Mouse (Mus musculus): ENCODE data around the gene Prune1. TPM values are rescaled to one million over a fixed set of nuclear protein-coding genes. Genes with fewer than 3 reads are reported as not detected.

Prune1 gene
- polyA plus RNA-seq, 1 experiment from 2014 or later, result 27.3 TPM

DNA sequence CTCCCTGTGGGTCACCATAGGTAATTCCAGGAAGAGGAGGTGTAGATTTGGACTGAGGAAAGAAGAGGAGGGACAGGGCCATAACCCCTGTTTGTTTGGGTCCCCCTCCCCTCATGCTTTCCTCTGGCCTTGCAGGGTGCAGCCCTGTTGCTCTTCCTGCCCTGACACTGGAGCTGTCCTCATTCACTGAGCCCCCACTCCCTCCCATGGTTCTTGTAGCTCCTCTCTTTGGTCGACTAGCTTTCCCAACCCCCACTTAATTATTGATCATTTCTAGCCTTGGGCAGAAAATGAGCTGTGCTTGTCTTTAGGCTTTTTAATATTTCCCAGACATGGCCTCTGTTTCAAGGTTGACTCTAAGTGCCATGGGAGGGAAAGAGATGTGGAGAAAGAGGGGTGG, 2.2 kb upstream of the Prune1 start:
- Histone ChIP-seq H3K36me3 (replicated peaks) (peaks cover 19% of the 10 kb centered on the region), H3K4me1 (peaks cover 33% of the 10 kb centered on the region), H3K4me3 (peak overlapping the region; percentile 80), H3K27ac (replicated peaks) (peak overlapping the region; percentile 96; the same call in 1 of the 2 replicates), H3K27me3 (replicated peaks; ENCODE audit: low read depth, poor library complexity, severe bottlenecking) (no peaks in the 10 kb centered on the region), H3K9me3 (no peaks in the 10 kb centered on the region)
- DNase-seq (ENCODE audit: low spot score), result peak; percentile 10
- WGBS, result 28% methylated on average over 1 of the region's 1 CpGs

- Histone ChIP-seq H3K36me3 (replicated peaks) (peaks cover 17% of the 10 kb centered on the region), H3K4me1 (peaks cover 33% of the 10 kb centered on the region), H3K27ac (replicated peaks) (peak overlapping the region; percentile 96), H3K9me3 (no peaks in the 10 kb centered on the region), H3K4me3 (peak overlapping the region; percentile 80), H3K27me3 (replicated peaks; ENCODE audit: low read depth, poor library complexity, severe bottlenecking) (no peaks in the 10 kb centered on the region)
- no peak for DNase-seq (ENCODE audit: low spot score)
- WGBS, result 3% methylated on average over 7 of the region's 7 CpGs
Observed at GRCm38 (mm10) chr3:95283589-95283941, 1.7 kb upstream of the Prune1 start.

DNA sequence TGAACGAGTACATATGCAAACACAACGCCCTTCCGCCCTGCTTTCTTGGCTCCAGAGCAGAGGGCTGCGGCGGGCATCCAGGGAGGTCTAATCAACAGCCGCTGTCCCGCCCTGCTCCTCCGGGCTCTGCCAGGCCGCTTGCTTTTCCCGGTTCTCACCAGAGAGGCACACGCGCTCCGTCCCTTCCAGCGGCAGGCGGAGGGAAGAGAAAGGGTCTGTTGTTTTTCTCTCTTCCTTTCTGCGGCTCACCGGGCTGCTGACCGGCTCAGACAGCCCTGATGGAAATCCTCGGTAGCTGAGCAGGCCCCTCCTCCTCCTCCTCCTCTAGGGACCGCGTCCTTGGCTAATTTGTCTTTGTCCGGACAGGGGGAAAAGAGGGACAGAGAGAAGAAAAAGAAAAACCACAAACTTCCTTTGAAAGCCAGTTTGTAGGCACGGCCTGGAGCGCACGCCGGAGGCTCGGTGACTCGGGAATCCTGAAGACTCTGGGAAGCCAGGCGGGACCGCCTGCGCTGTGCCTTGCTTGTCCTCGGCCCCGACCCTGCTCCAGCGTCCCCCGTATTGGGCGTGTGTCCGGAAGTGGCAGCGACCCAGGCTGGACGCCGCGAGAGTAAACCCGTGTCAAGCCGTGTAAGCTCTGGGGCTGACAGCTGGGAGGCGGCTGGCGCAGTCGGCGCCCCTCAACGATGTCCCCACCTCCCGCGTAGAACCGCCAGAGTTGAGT, 1.2 kb upstream of the Prune1 start:
- Histone ChIP-seq H3K9me3 (no peaks in the 10 kb centered on the region), H3K36me3 (replicated peaks) (peaks cover 11% of the 10 kb centered on the region), H3K4me3 (peak overlapping the region; percentile 80), H3K27ac (replicated peaks) (peak overlapping the region; percentile 96), H3K4me1 (peaks cover 33% of the 10 kb centered on the region), H3K27me3 (replicated peaks; ENCODE audit: low read depth, poor library complexity, severe bottlenecking) (no peaks in the 10 kb centered on the region)
- WGBS, result under 1% methylated on average over 51 of the region's 51 CpGs
- peak; percentile 88 for DNase-seq (ENCODE audit: low spot score)

- Histone ChIP-seq H3K4me3 (peak overlapping the region; percentile 80), H3K27me3 (replicated peaks; ENCODE audit: low read depth, poor library complexity, severe bottlenecking) (no peaks in the 10 kb centered on the region), H3K36me3 (replicated peaks) (peaks cover 5% of the 10 kb centered on the region), H3K9me3 (no peaks in the 10 kb centered on the region), H3K27ac (replicated peaks) (peak overlapping the region; percentile 96), H3K4me1 (peaks cover 33% of the 10 kb centered on the region)
- DNase-seq (ENCODE audit: low spot score), result no peak
- under 1% methylated on average over 11 of the region's 11 CpGs for WGBS
Observed at GRCm38 (mm10) chr3:95282381-95282864, 547 bp upstream of the Prune1 start.

- Histone ChIP-seq H3K27ac (replicated peaks) (peak overlapping the region; percentile 96), H3K4me1 (peaks cover 30% of the 10 kb centered on the region)
Observed at GRCm38 (mm10) chr3:95280747-95281146, 1.1 kb downstream of the Prune1 start.

DNA sequence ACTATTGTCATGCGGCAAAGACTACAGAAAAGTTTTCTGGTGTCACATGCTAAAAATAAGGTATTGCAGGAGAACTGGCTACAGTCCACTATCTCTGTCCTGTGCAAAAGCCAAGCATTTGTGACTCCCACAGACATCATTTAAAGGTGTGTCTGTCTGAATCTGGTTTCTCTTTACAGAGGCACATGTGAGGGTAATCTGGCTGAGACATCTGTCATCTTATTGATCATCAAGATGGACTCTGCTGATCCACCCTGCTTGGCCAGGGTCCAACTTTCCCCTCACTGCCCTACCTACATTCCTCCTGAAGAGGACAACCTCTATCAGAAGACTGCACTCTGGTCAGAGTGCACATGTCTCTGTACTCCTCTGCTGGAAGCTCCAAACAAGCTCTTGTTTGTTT, 4.7 kb downstream of the Prune1 start:
- Histone ChIP-seq H3K27me3 (replicated peaks; ENCODE audit: low read depth, poor library complexity, severe bottlenecking) (no peaks in the 10 kb centered on the region), H3K36me3 (replicated peaks) (peaks cover 14% of the 10 kb centered on the region), H3K27ac (replicated peaks) (no peak overlapping the region), H3K9me3 (no peaks in the 10 kb centered on the region), H3K4me1 (peaks cover 10% of the 10 kb centered on the region), H3K4me3 (no peak overlapping the region)
- DNase-seq (ENCODE audit: low spot score), result no peak
- WGBS, result 93% methylated on average over 1 of the region's 1 CpGs

More at GRCm38 (mm10) chr3:95280747-95281146, 1.1 kb downstream of the Prune1 start:
- peak; percentile 32 for DNase-seq (ENCODE audit: low spot score)
- H3K4me3 ChIP-seq, result peak overlapping the region; percentile 80
- H3K36me3 ChIP-seq (replicated peaks), result peaks cover 3% of the 10 kb centered on the region; the same call in 1 of the 2 replicates
- no peaks in the 10 kb centered on the region for H3K27me3 ChIP-seq (replicated peaks; ENCODE audit: low read depth, poor library complexity, severe bottlenecking)
- H3K9me3 ChIP-seq, result no peaks in the 10 kb centered on the region
- 28% methylated on average over 8 of the region's 8 CpGs for WGBS

GRCm38 (mm10) chr3:95276428-95276934, 5.4 kb downstream of the Prune1 start:
- H3K27me3 ChIP-seq (replicated peaks; ENCODE audit: low read depth, poor library complexity, severe bottlenecking), result no peaks in the 10 kb centered on the region
- H3K9me3 ChIP-seq, result no peaks in the 10 kb centered on the region
- peaks cover 9% of the 10 kb centered on the region for H3K4me1 ChIP-seq
- no peak overlapping the region for H3K4me3 ChIP-seq
- H3K36me3 ChIP-seq (replicated peaks), result peaks cover 14% of the 10 kb centered on the region
- 73% methylated on average over 5 of the region's 5 CpGs for WGBS
- no peak for DNase-seq (ENCODE audit: low spot score)
- H3K27ac ChIP-seq (replicated peaks), result no peak overlapping the region

DNA sequence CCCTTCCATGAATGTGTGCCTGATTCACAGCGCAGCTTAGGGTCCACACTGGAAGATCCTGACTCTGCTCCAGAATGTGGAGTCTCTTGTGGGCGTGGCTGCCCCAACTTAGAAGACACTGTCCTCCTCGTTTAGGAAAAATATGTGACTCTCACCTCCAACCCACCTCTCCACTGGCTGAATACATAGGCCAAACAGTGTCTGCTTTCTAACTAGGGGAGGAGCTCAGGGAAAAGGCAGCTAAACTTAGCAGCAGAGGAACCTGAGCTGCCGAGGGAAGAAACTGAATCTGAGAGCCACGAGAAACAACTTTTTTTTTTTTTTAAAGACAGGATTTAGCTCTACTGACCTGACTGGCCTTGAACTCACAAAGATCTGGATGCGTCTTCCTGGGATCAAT, 6.7 kb downstream of the Prune1 start:
- no peak overlapping the region for H3K4me3 ChIP-seq
- DNase-seq (ENCODE audit: low spot score), result no peak
- 82% methylated on average over 6 of the region's 6 CpGs for WGBS
- no peaks in the 10 kb centered on the region for H3K27me3 ChIP-seq (replicated peaks; ENCODE audit: low read depth, poor library complexity, severe bottlenecking)
- no peak overlapping the region for H3K27ac ChIP-seq (replicated peaks)
- H3K36me3 ChIP-seq (replicated peaks), result peaks cover 14% of the 10 kb centered on the region
- H3K9me3 ChIP-seq, result no peaks in the 10 kb centered on the region
- H3K4me1 ChIP-seq, result no peaks in the 10 kb centered on the region

DNA sequence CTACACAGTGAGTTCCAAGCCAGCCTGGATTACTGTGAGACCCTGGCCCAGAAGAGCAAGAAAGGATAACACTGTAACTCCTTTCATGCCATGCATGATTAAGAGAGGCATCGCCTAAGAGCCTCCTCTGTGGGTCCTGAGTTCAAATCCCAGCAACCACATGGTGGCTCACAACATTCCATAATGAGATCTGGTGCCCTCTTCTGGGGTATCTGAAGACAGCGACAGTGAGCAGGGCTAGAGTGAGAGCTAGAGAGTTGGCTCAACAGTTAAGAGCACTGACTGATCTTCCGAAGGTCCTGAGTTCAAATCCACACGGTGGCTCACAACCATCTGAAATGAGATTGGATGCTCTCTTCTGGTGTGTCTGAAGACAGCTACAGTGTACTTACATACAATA, 7.4 kb downstream of the Prune1 start:
- no peak overlapping the region for H3K27ac ChIP-seq (replicated peaks)
- no peaks in the 10 kb centered on the region for H3K27me3 ChIP-seq (replicated peaks; ENCODE audit: low read depth, poor library complexity, severe bottlenecking)
- no peaks in the 10 kb centered on the region for H3K9me3 ChIP-seq
- H3K4me3 ChIP-seq, result no peak overlapping the region
- 93% methylated on average over 4 of the region's 4 CpGs for WGBS
- DNase-seq (ENCODE audit: low spot score), result no peak
- H3K4me1 ChIP-seq, result no peaks in the 10 kb centered on the region
- H3K36me3 ChIP-seq (replicated peaks), result peaks cover 18% of the 10 kb centered on the region

- Histone ChIP-seq H3K27me3 (replicated peaks; ENCODE audit: low read depth, poor library complexity, severe bottlenecking) (no peaks in the 10 kb centered on the region), H3K9me3 (no peaks in the 10 kb centered on the region), H3K27ac (replicated peaks) (no peak overlapping the region), H3K4me3 (no peak overlapping the region), H3K4me1 (no peaks in the 10 kb centered on the region), H3K36me3 (replicated peaks) (peaks cover 25% of the 10 kb centered on the region)
- DNase-seq (ENCODE audit: low spot score), result no peak
- WGBS, result 90% methylated on average over 5 of the region's 5 CpGs
Observed at GRCm38 (mm10) chr3:95273471-95273870, 8.4 kb downstream of the Prune1 start.

- H3K9me3 ChIP-seq, result no peaks in the 10 kb centered on the region
- peaks cover 50% of the 10 kb centered on the region for H3K36me3 ChIP-seq (replicated peaks)
- WGBS, result 86% methylated on average over 12 of the region's 12 CpGs
Observed at GRCm38 (mm10) chr3:95270766-95271364, 11.0 kb downstream of the Prune1 start.

GRCm38 (mm10) chr3:95269789-95270188, 12.1 kb downstream of the Prune1 start:
- Histone ChIP-seq H3K4me1 (no peaks in the 10 kb centered on the region), H3K36me3 (replicated peaks) (peaks cover 52% of the 10 kb centered on the region), H3K27me3 (replicated peaks; ENCODE audit: low read depth, poor library complexity, severe bottlenecking) (no peaks in the 10 kb centered on the region), H3K4me3 (no peak overlapping the region), H3K9me3 (no peaks in the 10 kb centered on the region), H3K27ac (replicated peaks) (no peak overlapping the region)
- WGBS, result 93% methylated on average over 5 of the region's 5 CpGs
- DNase-seq (ENCODE audit: low spot score), result no peak

More at GRCm38 (mm10) chr3:95270766-95271364, 11.0 kb downstream of the Prune1 start:
- DNase-seq (ENCODE audit: low spot score), result no peak
- no peaks in the 10 kb centered on the region for H3K4me1 ChIP-seq
- no peaks in the 10 kb centered on the region for H3K27me3 ChIP-seq (replicated peaks; ENCODE audit: low read depth, poor library complexity, severe bottlenecking)
- H3K4me3 ChIP-seq, result no peak overlapping the region
- H3K27ac ChIP-seq (replicated peaks), result no peak overlapping the region

DNA sequence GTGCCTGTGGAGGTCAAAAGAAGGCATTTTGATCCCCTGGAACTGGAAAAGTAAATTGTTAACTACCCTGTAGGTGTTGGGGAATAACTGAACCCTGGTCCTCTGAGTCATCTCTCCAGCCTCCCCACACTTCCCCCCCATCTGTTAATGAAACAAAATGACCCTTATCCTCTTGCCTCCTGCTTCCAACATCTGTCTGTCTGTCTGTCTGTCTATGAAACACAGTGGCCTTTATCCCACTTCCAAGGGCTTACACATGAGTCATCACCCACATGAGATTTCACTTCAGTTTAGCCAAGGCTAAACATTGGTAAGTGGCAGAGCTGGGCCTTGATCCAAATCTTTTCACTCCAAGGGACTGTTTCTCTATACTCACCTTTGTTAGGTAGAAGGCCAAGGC, 14.0 kb downstream of the Prune1 start:
- no peaks in the 10 kb centered on the region for H3K9me3 ChIP-seq
- no peak overlapping the region for H3K4me3 ChIP-seq
- peaks cover 6% of the 10 kb centered on the region for H3K4me1 ChIP-seq
- no peak for DNase-seq (ENCODE audit: low spot score)
- no peak overlapping the region for H3K27ac ChIP-seq (replicated peaks)
- H3K36me3 ChIP-seq (replicated peaks), result peaks cover 65% of the 10 kb centered on the region
- no peaks in the 10 kb centered on the region for H3K27me3 ChIP-seq (replicated peaks; ENCODE audit: low read depth, poor library complexity, severe bottlenecking)

Measured in embryonic facial prominence, embryonic 10.5 days (tissue).